Mouse (Mus musculus) lung, postnatal 0 days (tissue): ENCODE results near the gene Camkmt.

Source experiments
- CTCF ChIP-seq: IDR thresholded peaks from 2 replicates; pipeline ENCODE4 v1.5.1; 2016; ENCODE audit warnings: antibody characterized with exemption, mild to moderate bottlenecking
- EP300 ChIP-seq: IDR thresholded peaks from 2 replicates; pipeline ENCODE4 v1.6.1; 2016; ENCODE audit warnings: antibody characterized with exemption, mild to moderate bottlenecking, control low read depth

- TF ChIP-seq CTCF, result no peak
- no peak for TF ChIP-seq EP300
These were observed 310.4 kb downstream of the Camkmt start for GRCm38 (mm10) chr17:85400751-85401150.
